Mouse (Mus musculus): ENCODE data around the gene Radil. TPM values are rescaled to one million over a fixed set of nuclear protein-coding genes. Genes with fewer than 3 reads are reported as not detected.
A peak's percentile ranks its signal among the peaks of the same experiment; 100 is the strongest.

The Radil gene
- total and polyA plus RNA-seq, 3 experiments, result not detected

- H3K79me2 ChIP-seq (replicated peaks; ENCODE audit: control insufficient read depth, extremely low read depth, insufficient read depth, poor library complexity, severe bottlenecking), result no peaks in the 10 kb centered on the region
- in situ Hi-C loops (cut with MboI; ENCODE audit: low pct_ligation_motif_present, low pct_unique_long_range_greater_than_20kb, low sequenced_read_pairs) (no loop called here), dilution Hi-C loops (cut with MboI; ENCODE audit: extremely low pct_ligation_motif_present, extremely low pct_unique_long_range_greater_than_20kb, low sequenced_read_pairs) (no loop called here)
- H3K4me1 ChIP-seq (ENCODE audit: control insufficient read depth in 1 of 2, insufficient read depth in 2 of 2), result peaks cover 9 to 26% of the 10 kb centered on the region in 2 experiments
- no peak overlapping the region for H3K9ac ChIP-seq (ENCODE audit: insufficient read depth, low read depth)
- no peaks in the 10 kb centered on the region for H3K36me3 ChIP-seq (replicated peaks in 1 of 2; ENCODE audit: control insufficient read depth in 1 of 2, insufficient read depth in 1 of 2, low read length in 1 of 2)
- TF ChIP-seq GABPA (IDR thresholded peaks at IDR 0.05; ENCODE audit: insufficient replicate concordance, low read depth, low read length) (no peak), MYC (IDR thresholded peaks at IDR 0.05; ENCODE audit: low read depth, low read length) (0 out of 2 replicates have a peak, but pooled peaks have one; percentile 13), CHD1 (IDR thresholded peaks at IDR 0.05; ENCODE audit: low read depth, low read length) (no peak), ZNF384 (IDR thresholded peaks at IDR 0.05; ENCODE audit: low read depth, low read length) (peak; percentile 95), MXI1 (IDR thresholded peaks at IDR 0.05; ENCODE audit: low read depth, low read length) (0 out of 2 replicates have a peak, but pooled peaks have one; percentile 26)
- H3K4me2 ChIP-seq (ENCODE audit: insufficient read depth, low read depth, poor library complexity, severe bottlenecking), result no peak overlapping the region
- DNase-seq (ENCODE audit: extremely low read depth), result peak; percentile 51
- H3K4me3 ChIP-seq (replicated peaks in 1 of 3; ENCODE audit: low read depth in 2 of 3, low read length in 2 of 3, poor library complexity in 1 of 3), result no peak overlapping the region
- H3K27me3 ChIP-seq (replicated peaks), result no peaks in the 10 kb centered on the region
- H3K27ac ChIP-seq (ENCODE audit: insufficient read depth, low read depth), result 0 out of 2 replicates have a peak overlapping the region, but pooled peaks have one; percentile 11
- no peaks in the 10 kb centered on the region for H3K9me3 ChIP-seq (replicated peaks; ENCODE audit: low read length)
These were observed 15.5 kb downstream of the Radil start for GRCm38 (mm10) chr5:142535388-142535787.

- no peak for DNase-seq (ENCODE audit: extremely low read depth)
- H3K9me3 ChIP-seq (replicated peaks; ENCODE audit: low read length), result no peaks in the 10 kb centered on the region
- dilution Hi-C loops (cut with MboI; ENCODE audit: extremely low pct_ligation_motif_present, extremely low pct_unique_long_range_greater_than_20kb, low sequenced_read_pairs), result no loop called here
- no peak within 1 kb of the TSS for H3K9ac ChIP-seq (ENCODE audit: insufficient read depth, low read depth)
- no peak within 1 kb of the TSS for H3K4me2 ChIP-seq (ENCODE audit: insufficient read depth, low read depth, poor library complexity, severe bottlenecking)
- no peaks in the 10 kb centered on the region for H3K36me3 ChIP-seq (replicated peaks in 1 of 2; ENCODE audit: control insufficient read depth in 1 of 2, insufficient read depth in 1 of 2, low read length in 1 of 2)
- in situ Hi-C loops (cut with MboI; ENCODE audit: low pct_ligation_motif_present, low pct_unique_long_range_greater_than_20kb, low sequenced_read_pairs), result no loop called here
- no peak for TF ChIP-seq USF1 (IDR thresholded peaks at IDR 0.05; ENCODE audit: low read depth, low read length)
- TF ChIP-seq JUND (conservative IDR thresholded peaks at IDR 0.05; ENCODE audit: low read depth, low read length), result no peak
- TF ChIP-seq MXI1 (IDR thresholded peaks at IDR 0.05; ENCODE audit: low read depth, low read length), result no peak
- TF ChIP-seq MAX (IDR thresholded peaks at IDR 0.05; ENCODE audit: low read length), result no peak
- no peak for TF ChIP-seq KAT2A (IDR thresholded peaks at IDR 0.05; ENCODE audit: insufficient replicate concordance, low read length)
- no peak for TF ChIP-seq UBTF (IDR thresholded peaks at IDR 0.05; ENCODE audit: low read depth, low read length)
- no peak for TF ChIP-seq ZC3H11A (IDR thresholded peaks at IDR 0.05; ENCODE audit: low read depth, low read length)
- no peak for TF ChIP-seq NELFE (IDR thresholded peaks at IDR 0.05; ENCODE audit: low read depth, low read length)
- no peaks in the 10 kb centered on the region for H3K79me2 ChIP-seq (replicated peaks; ENCODE audit: control insufficient read depth, extremely low read depth, insufficient read depth, poor library complexity, severe bottlenecking)
- peaks cover 3% of the 10 kb centered on the region for H3K27me3 ChIP-seq (replicated peaks)
- H3K4me3 ChIP-seq (replicated peaks in 1 of 3; ENCODE audit: low read depth in 2 of 3, low read length in 2 of 3, poor library complexity in 1 of 3), result no peak within 1 kb of the TSS
- H3K27ac ChIP-seq (ENCODE audit: insufficient read depth, low read depth), result no peak within 1 kb of the TSS
- peaks cover 0 to 8% of the 10 kb centered on the region in 2 experiments; a peak in 1 of 4 replicates for H3K4me1 ChIP-seq (ENCODE audit: control insufficient read depth in 1 of 2, insufficient read depth in 2 of 2)
These were observed 21.0 kb downstream of the Radil start, which contains the start of gene Papolb for GRCm38 (mm10) chr5:142529915-142530314. Papolb (minus strand) TSS chr5:142530076.
